Mouse (Mus musculus) midbrain, embryonic 15.5 days (tissue): ENCODE results near the gene Gstm6. TPM values are rescaled to one million over a fixed set of nuclear protein-coding genes. Genes with fewer than 3 reads are reported as not detected.

Experiments used
- ATAC-seq: fragments of 200-750 bp; cut with Nextera tagmentation; replicated peaks from 2 replicates; pipeline ENCODE4 v1.8.0; 2017; ENCODE audit warnings: moderate TSS enrichment
- H3K27ac ChIP-seq: fragments of 300-500 bp; sonication (generic); 2 replicates; pipeline ENCODE4 v1.5.1; 2015; ENCODE audit warnings: mild to moderate bottlenecking, inconsistent platforms
- H3K27me3 ChIP-seq: fragments of 300-500 bp; sonication (generic); replicated peaks from 2 replicates; pipeline ENCODE4 v1.6.1; 2015; ENCODE audit warnings: inconsistent platforms
- H3K36me3 ChIP-seq: fragments of 300-500 bp; sonication (generic); replicated peaks from 2 replicates; pipeline ENCODE4 v1.6.1; 2015; ENCODE audit warnings: inconsistent platforms
- H3K4me1 ChIP-seq: fragments of 300-500 bp; sonication (generic); 2 replicates; pipeline ENCODE4 v1.6.1; 2015; ENCODE audit warnings: inconsistent platforms
- H3K4me2 ChIP-seq: fragments of 300-500 bp; sonication (generic); 2 replicates; pipeline ENCODE4 v1.6.1; 2015; ENCODE audit warnings: inconsistent platforms, mild to moderate bottlenecking, moderate library complexity
- H3K4me3 ChIP-seq: fragments of 300-500 bp; sonication (generic); 2 replicates; pipeline ENCODE4 v1.5.1; 2015; ENCODE audit warnings: mild to moderate bottlenecking, inconsistent platforms
- H3K9ac ChIP-seq: fragments of 300-500 bp; sonication (generic); 2 replicates; pipeline ENCODE4 v1.6.1; 2015; ENCODE audit warnings: mild to moderate bottlenecking, inconsistent platforms
- H3K9me3 ChIP-seq: fragments of 300-500 bp; sonication (generic); 2 replicates; pipeline ENCODE4 v1.6.1; 2016; ENCODE audit warnings: inconsistent platforms
- WGBS: fragments of 180-500 bp; shearing (Covaris S2); methylation state at CpG from one replicate; pipeline ENCODE4 v1.1.7; 2015; ENCODE audit warnings: mixed read lengths; 5-methylcytosine and 5-hydroxymethylcytosine counted together
- polyA plus RNA-seq: library from polyadenylated mRNA; unstranded; fragments of >200 nt; fragmentation: Nextera tagmentation; extraction: Ambion mirVana; gene quantifications from 2 replicates; pipeline ENCODE4 v1.2.1, GENCODE M21; 2015

Gstm6 gene
- polyA plus RNA-seq, 1 experiment from 2014 or later = 17.5 TPM

DNA sequence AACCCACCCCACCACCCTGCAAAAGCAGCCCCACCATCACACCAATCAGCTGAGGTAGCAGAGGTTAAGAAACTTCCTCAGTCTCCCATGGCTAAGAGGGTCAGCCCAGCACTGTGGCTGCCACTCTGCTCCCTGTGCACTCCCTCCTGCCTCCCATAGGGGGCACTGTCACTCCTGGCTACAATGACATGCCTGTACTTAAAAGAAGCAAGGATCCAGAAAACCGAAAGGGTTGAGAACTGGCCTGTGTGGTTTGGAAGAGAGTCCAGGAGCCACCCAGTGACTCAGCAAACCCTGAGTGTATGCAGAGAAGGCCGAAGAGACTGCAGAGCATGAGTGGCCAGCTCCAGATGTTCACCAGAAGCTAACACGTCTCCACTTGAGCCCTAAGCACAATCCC, 4.1 kb downstream of the Gstm6 start:
- 51% methylated on average over 3 of the region's 3 CpGs for WGBS
- Histone ChIP-seq H3K4me1 (peaks cover 17% of the 10 kb centered on the region), H3K4me3 (no peak overlapping the region), H3K27ac (no peak overlapping the region), H3K27me3 (no peaks in the 10 kb centered on the region), H3K9ac (no peak overlapping the region), H3K4me2 (no peak overlapping the region), H3K9me3 (no peaks in the 10 kb centered on the region), H3K36me3 (no peaks in the 10 kb centered on the region)
- no peak for ATAC-seq

DNA sequence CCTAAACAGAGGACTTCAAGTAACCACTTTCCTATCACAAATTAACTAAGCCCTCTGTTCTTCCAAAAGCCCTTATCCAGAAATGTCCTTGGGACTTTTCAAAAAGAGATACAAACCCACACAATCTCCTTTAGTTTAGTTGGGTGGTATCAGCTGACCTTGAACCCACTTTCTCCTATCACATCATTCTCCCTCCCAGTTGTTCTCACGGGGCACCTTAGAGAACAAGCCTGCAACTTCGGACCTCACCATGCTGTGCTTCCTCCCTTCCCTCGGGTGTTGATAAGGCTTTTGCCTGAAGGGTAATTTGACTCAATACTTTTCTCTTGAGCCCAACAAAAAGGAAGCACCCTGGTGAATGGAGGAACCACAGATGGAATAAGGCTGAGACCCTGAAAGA, 7.7 kb downstream of the Gstm6 start:
- no peak for ATAC-seq
- Histone ChIP-seq H3K4me1 (peaks cover 16% of the 10 kb centered on the region), H3K27me3 (no peaks in the 10 kb centered on the region), H3K9me3 (no peaks in the 10 kb centered on the region), H3K27ac (no peak overlapping the region), H3K36me3 (no peaks in the 10 kb centered on the region), H3K4me3 (no peak overlapping the region), H3K4me2 (no peak overlapping the region), H3K9ac (no peak overlapping the region)
- WGBS = 67% methylated on average over 3 of the region's 3 CpGs

DNA sequence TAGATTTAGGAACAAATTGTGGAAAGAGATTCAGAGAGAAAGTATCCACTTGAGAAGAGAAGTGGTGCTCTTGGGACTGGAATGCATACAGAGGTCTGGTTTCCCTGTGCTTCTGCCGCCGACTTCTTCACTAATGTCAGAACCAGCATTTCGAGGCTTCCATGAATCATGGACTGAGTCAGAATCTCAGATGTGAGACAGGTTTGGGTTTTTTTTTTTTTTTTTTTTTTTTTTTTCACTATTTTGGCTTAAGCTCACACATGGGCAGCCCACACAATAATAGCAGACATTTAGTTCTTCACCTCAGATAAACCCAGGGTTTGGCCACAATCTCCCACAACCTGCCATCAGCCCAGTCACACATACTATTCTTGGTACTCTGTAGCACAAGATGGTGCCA, 8.3 kb downstream of the Gstm6 start:
- Histone ChIP-seq H3K4me1 (peaks cover 22% of the 10 kb centered on the region), H3K27ac (no peak overlapping the region), H3K36me3 (no peaks in the 10 kb centered on the region), H3K9me3 (no peaks in the 10 kb centered on the region), H3K27me3 (no peaks in the 10 kb centered on the region), H3K4me2 (no peak overlapping the region), H3K9ac (no peak overlapping the region), H3K4me3 (no peak overlapping the region)
- ATAC-seq = no peak
- 81% methylated on average over 3 of the region's 3 CpGs for WGBS

DNA sequence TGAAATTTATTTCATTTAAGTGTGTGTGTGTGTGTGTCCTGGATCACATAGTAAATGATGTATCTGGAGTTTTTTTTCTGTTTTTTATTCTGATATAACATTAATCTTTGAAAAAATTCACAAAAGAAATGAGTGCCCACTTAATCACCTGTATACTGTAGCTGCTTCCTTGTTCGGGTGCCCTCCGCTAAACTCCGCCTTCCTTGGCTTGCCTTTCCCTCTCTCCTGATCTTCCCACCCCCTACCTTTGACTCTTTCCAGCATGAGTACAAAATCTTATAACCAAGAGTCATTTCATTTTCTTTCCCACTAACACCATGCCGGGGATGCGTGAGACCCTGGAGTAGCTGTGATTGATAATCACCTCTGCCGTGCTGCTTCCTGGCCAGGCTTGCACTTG, 11.4 kb downstream of the Gstm6 start:
- Histone ChIP-seq H3K27me3 (no peaks in the 10 kb centered on the region), H3K9ac (no peak overlapping the region)

DNA sequence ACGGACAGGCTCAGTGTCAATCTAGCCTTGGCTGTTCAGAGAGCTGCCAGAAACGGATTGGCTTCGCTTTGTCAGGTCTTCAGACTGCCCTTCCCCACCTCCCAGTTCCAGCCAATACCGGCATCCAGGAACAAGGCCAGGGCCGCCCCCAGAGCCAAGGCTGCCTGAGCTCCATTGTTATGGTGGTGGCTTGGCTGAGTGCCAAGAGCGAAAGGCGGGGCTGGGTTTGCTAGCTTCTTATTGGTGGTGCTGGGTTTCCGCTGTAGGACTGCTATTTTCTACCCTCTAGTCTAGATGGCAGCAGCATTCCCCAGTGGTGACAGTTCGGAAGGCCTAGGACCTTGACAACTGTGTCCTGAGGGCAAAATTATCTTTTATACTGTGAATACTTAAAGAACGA, 11.9 kb downstream of the Gstm6 start, which contains the start of gene Gstm7:
Gstm7 (minus strand) TSS at position 148 of the 400 bp plus-strand sequence.
- peak within 1 kb of the TSS; percentile 31 for H3K4me3 ChIP-seq
- peak; percentile 97 for ATAC-seq
- peaks cover 24% of the 10 kb centered on the region for H3K4me1 ChIP-seq
- 2% methylated on average over 10 of the region's 10 CpGs for WGBS
- H3K27ac ChIP-seq = peak within 1 kb of the TSS; percentile 80
- H3K9me3 ChIP-seq = no peaks in the 10 kb centered on the region
- peak within 1 kb of the TSS; percentile 45 for H3K4me2 ChIP-seq
- H3K27me3 ChIP-seq = no peaks in the 10 kb centered on the region
- no peak within 1 kb of the TSS for H3K9ac ChIP-seq
- H3K36me3 ChIP-seq = no peaks in the 10 kb centered on the region

More for the DNA sequence above, 11.4 kb downstream of the Gstm6 start:
- Histone ChIP-seq H3K27ac (peak overlapping the region; percentile 2; the same call in 1 of the 2 replicates), H3K36me3 (no peaks in the 10 kb centered on the region), H3K9me3 (no peaks in the 10 kb centered on the region), H3K4me2 (no peak overlapping the region), H3K4me1 (peaks cover 24% of the 10 kb centered on the region), H3K4me3 (no peak overlapping the region)
- ATAC-seq = 0 out of 2 replicates have a peak, but pooled peaks have one; percentile 11
- WGBS = 62% methylated on average over 6 of the region's 6 CpGs

DNA sequence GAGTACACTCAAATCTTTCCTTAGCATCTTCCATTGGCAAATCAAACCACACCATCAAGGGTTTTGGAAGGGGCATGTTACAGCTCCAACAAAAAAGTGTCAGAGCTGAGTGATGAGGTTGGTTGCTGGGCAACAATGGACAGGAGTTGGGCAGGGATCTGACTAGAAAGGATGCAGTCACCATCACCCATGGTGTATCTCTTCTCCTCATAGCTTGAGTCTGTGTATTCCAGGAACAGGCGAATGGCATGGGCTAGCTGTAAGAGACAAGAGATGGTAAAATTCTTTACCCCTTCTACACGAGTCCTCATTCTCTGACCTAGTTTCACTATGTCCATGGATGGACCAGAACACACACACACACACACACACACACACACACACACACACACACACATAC, 12.4 kb downstream of the Gstm6 start:
- Histone ChIP-seq H3K9ac (no peak overlapping the region), H3K9me3 (no peaks in the 10 kb centered on the region), H3K27me3 (no peaks in the 10 kb centered on the region), H3K36me3 (no peaks in the 10 kb centered on the region), H3K27ac (peak overlapping the region; percentile 80), H3K4me2 (peak overlapping the region; percentile 45), H3K4me3 (peak overlapping the region; percentile 31), H3K4me1 (peaks cover 24% of the 10 kb centered on the region)
- 44% methylated on average over 2 of the region's 2 CpGs for WGBS
- peak; percentile 48; the same call in 1 of the 2 replicates for ATAC-seq

DNA sequence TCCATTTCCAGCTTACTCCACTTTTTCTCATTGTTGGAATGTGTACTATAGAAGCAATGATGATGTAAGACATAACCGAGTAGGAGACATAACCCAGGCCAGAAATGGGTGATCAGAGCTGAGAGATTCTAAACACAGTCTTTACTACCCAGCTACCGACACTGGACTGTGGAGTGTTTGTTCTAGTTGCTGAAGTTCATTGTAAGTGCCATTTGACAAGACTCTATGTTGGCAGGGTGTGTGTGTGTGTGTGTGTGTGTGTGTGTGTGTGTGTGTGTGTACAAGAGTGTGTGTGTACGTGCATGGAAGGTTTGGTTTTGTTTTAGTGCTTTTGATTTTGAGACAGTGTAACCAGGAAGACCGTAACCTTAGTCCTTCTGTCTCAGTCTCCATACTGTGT, 13.8 kb downstream of the Gstm6 start:
- no peak overlapping the region for H3K9ac ChIP-seq
- H3K36me3 ChIP-seq = no peaks in the 10 kb centered on the region
- no peak overlapping the region for H3K4me2 ChIP-seq
- no peaks in the 10 kb centered on the region for H3K27me3 ChIP-seq
- H3K4me3 ChIP-seq = no peak overlapping the region
- H3K4me1 ChIP-seq = peaks cover 24% of the 10 kb centered on the region
- H3K9me3 ChIP-seq = no peaks in the 10 kb centered on the region
- no peak for ATAC-seq
- 96% methylated on average over 4 of the region's 4 CpGs for WGBS
- H3K27ac ChIP-seq = no peak overlapping the region

DNA sequence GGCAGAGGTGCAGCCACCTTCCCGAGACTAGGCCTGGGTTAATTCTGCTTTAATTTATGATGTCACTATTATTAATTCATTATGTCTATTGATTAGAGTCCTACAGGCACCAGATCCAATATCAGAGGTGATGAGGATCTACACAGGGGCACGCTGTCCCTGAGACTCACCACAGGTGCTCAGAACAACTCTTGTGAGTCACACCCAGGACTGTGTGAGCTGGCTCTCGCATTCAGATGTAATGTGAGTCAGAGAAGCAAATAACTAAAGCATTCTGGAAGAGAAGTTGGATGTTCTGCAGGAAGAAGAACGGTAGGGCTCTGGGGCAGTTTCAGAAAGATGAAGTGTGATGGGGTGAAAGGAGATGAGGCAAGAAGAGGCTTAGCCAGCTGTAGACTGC, 14.3 kb downstream of the Gstm6 start:
- Histone ChIP-seq H3K36me3 (no peaks in the 10 kb centered on the region), H3K4me2 (no peak overlapping the region), H3K27me3 (no peaks in the 10 kb centered on the region), H3K4me1 (peaks cover 24% of the 10 kb centered on the region), H3K27ac (no peak overlapping the region), H3K9me3 (no peaks in the 10 kb centered on the region), H3K9ac (no peak overlapping the region), H3K4me3 (no peak overlapping the region)
- WGBS = 87% methylated on average over 4 of the region's 4 CpGs
- ATAC-seq = no peak

DNA sequence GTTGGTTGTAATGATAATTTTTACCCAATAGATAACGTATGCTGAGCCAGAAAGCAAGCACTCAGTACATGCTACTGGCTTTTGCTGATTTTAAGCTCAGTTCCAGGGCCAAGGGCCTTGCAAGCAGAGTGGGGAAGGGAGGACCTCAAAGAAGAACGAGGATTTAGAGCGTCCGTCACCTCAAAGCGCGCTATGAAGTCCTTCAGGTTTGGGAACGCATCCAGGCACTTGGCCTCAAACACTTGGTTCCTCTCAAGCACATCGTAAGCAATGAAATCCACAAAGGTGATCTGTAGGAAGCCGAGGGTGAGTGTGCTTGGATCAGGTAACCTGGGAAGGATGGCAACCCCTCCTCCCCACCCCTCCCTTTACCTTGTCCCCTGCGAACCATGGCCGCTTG, 14.9 kb downstream of the Gstm6 start:
- Histone ChIP-seq H3K27me3 (no peaks in the 10 kb centered on the region), H3K9me3 (no peaks in the 10 kb centered on the region), H3K27ac (0 out of 2 replicates have a peak overlapping the region, but pooled peaks have one; percentile 5), H3K9ac (no peak overlapping the region), H3K4me2 (no peak overlapping the region), H3K4me1 (peaks cover 24% of the 10 kb centered on the region), H3K4me3 (no peak overlapping the region), H3K36me3 (no peaks in the 10 kb centered on the region)
- ATAC-seq = no peak
- 88% methylated on average over 11 of the region's 11 CpGs for WGBS

DNA sequence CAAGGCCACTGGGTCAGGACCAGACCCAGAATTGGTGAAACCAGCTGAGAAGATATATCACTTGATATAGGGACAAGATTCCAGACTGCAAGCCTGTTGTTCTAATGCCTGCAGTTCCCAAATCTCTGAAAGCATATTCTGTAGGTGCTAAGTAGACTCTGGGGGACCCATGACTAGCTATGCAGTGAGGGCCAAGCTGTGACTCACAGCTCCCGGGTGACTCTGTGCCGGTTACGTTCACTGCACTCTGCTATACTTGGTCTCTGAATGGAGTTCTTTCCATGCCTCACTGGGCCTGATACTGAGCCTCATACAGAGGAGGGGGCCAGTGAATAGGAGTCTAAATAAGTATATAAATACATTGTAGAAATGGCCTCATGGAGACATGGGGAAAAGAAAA, 15.7 kb downstream of the Gstm6 start:
- no peaks in the 10 kb centered on the region for H3K9me3 ChIP-seq
- H3K9ac ChIP-seq = no peak overlapping the region
- no peak overlapping the region for H3K27ac ChIP-seq
- no peak overlapping the region for H3K4me2 ChIP-seq
- peaks cover 24% of the 10 kb centered on the region for H3K4me1 ChIP-seq
- 65% methylated on average over 3 of the region's 3 CpGs for WGBS
- H3K27me3 ChIP-seq = no peaks in the 10 kb centered on the region
- H3K36me3 ChIP-seq = no peaks in the 10 kb centered on the region
- no peak for ATAC-seq
- H3K4me3 ChIP-seq = no peak overlapping the region

DNA sequence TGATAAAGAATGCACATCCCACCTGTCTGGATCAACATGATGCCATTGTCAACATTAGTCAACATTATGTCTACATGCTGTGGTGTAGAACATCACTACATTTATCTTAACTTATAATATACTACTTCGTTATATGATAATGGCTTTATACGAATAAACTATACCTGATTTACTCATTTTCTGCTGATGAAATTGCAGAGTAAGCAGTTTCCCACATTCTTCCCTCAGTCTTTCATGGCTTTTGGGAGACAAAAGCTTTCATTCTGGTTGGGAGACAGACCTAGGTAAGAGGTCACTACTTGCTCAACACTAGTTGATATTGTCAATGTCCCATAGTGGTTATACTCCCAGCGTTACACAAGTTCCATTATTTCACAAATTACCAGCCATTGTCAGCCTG, 18.2 kb downstream of the Gstm6 start:
- Histone ChIP-seq H3K4me3 (no peak overlapping the region), H3K9me3 (no peaks in the 10 kb centered on the region), H3K27me3 (no peaks in the 10 kb centered on the region), H3K36me3 (no peaks in the 10 kb centered on the region), H3K27ac (no peak overlapping the region), H3K4me1 (0 out of 2 replicates have a peak, but pooled peaks cover 9% of the 10 kb centered on the region), H3K4me2 (no peak overlapping the region), H3K9ac (no peak overlapping the region)
- no peak for ATAC-seq
- WGBS = 89% methylated on average over 3 of the region's 3 CpGs

DNA sequence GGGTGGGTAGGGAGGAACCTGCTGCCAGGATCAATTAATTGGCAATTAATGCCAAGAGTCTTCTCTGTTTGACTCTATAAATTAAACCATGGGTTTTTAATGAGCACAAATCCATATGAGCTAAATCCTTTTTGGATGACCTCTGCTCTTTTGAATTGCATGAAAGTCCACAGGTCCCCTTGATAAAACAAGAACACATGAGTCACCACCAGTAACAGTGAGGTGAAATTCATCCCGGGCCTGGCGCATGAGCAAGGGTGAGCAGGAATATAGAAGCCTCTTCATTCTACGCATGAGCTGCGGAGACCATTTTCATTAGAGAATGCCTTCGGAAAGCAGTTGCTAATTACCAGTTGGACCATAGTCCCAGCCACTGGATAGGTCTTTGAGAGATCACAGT, 23.2 kb downstream of the Gstm6 start:
- Histone ChIP-seq H3K27me3 (no peaks in the 10 kb centered on the region), H3K9me3 (no peaks in the 10 kb centered on the region), H3K4me3 (no peak overlapping the region), H3K9ac (no peak overlapping the region), H3K36me3 (no peaks in the 10 kb centered on the region), H3K4me2 (no peak overlapping the region), H3K27ac (no peak overlapping the region), H3K4me1 (no peaks in the 10 kb centered on the region)
- no peak for ATAC-seq
- 93% methylated on average over 5 of the region's 5 CpGs for WGBS

DNA sequence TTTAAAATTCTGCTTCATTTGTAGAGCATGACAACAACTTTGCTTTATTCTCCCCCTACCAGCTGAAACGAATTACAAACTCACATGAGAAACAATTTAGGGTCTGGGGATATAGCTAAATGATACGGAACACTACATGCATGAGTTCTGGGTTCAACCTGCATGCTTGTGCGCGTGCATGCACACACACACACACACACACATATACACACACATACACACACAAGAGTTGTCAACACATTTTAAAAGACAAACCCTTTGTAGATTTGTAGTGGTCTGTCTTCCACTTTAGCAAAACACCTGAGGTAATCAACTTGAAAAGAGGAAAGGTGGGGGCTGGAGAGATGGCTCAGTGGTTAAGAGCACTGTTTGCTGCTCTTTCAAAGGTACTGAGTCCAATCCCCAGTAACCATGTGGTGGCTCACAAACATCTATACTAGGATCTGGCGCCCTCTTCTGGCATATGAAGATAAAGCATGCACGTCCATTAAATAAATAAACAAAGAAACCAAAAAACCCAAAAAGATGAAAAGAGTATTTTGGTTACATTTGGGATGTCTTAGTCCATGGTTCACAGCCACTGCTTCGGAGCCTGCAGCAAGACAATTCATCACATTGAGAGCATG, 25.7 kb downstream of the Gstm6 start:
- Histone ChIP-seq H3K27ac (no peak overlapping the region), H3K4me2 (no peak overlapping the region), H3K9ac (no peak overlapping the region), H3K9me3 (no peaks in the 10 kb centered on the region), H3K4me1 (no peaks in the 10 kb centered on the region), H3K27me3 (no peaks in the 10 kb centered on the region), H3K36me3 (no peaks in the 10 kb centered on the region), H3K4me3 (no peak overlapping the region)
- WGBS = 64% methylated on average over 7 of the region's 7 CpGs
- peak; percentile 74; the same call in 1 of the 2 replicates for ATAC-seq
